Mouse (Mus musculus): ENCODE measurements around the gene Actr6. TPM values are rescaled to one million over a fixed set of nuclear protein-coding genes. Genes with fewer than 3 reads are reported as not detected.
"Not testable (repeated sequence)": the region's sequence is repeated elsewhere in the genome, so short reads cannot be mapped to it uniquely, and the experiment has no call there.

Actr6 gene
- polyA plus RNA-seq, 1 experiment from 2014 or later: 45.0 TPM

GRCm38 (mm10) chr10:89730386-89730785 is 1.7 kb downstream of the Actr6 start:
- Histone ChIP-seq H3K9me3 (no peaks in the 10 kb centered on the region), H3K27ac (no peak overlapping the region), H3K27me3 (no peaks in the 10 kb centered on the region), H3K36me3 (replicated peaks) (peaks cover 11% of the 10 kb centered on the region), H3K9ac (no peak overlapping the region), H3K4me3 (replicated peaks) (no peak overlapping the region), H3K4me1 (peaks cover 16% of the 10 kb centered on the region), H3K4me2 (no peak overlapping the region)
- ATAC-seq (ENCODE audit: low FRiP score): no peak
- WGBS: 83% methylated on average over 6 of the region's 6 CpGs

- H3K36me3 ChIP-seq (replicated peaks): peaks cover 41% of the 10 kb centered on the region
- H3K27ac ChIP-seq: no peak overlapping the region
- H3K9ac ChIP-seq: no peak overlapping the region
- 91% methylated on average over 14 of the region's 14 CpGs for WGBS
- no peaks in the 10 kb centered on the region for H3K9me3 ChIP-seq
- H3K4me1 ChIP-seq: no peaks in the 10 kb centered on the region
- no peaks in the 10 kb centered on the region for H3K27me3 ChIP-seq
- ATAC-seq (ENCODE audit: low FRiP score): no peak
- H3K4me3 ChIP-seq (replicated peaks): no peak overlapping the region
- H3K4me2 ChIP-seq: no peak overlapping the region
Observed at GRCm38 (mm10) chr10:89722247-89723195, 9.6 kb downstream of the Actr6 start.

- 97% methylated on average over 3 of the region's 3 CpGs for WGBS
- peaks cover 37% of the 10 kb centered on the region for H3K36me3 ChIP-seq (replicated peaks)
Observed at GRCm38 (mm10) chr10:89720796-89721195, 11.3 kb downstream of the Actr6 start.

GRCm38 (mm10) chr10:89720252-89720651 is 11.8 kb downstream of the Actr6 start:
- ATAC-seq (ENCODE audit: low FRiP score): no peak
- Histone ChIP-seq H3K4me1 (no peaks in the 10 kb centered on the region), H3K4me3 (replicated peaks) (no peak overlapping the region), H3K27ac (no peak overlapping the region), H3K9ac (no peak overlapping the region), H3K4me2 (no peak overlapping the region), H3K36me3 (replicated peaks) (peaks cover 40% of the 10 kb centered on the region), H3K9me3 (no peaks in the 10 kb centered on the region), H3K27me3 (no peaks in the 10 kb centered on the region)

More at GRCm38 (mm10) chr10:89720796-89721195, 11.3 kb downstream of the Actr6 start:
- Histone ChIP-seq H3K4me1 (no peaks in the 10 kb centered on the region), H3K9ac (no peak overlapping the region), H3K27ac (no peak overlapping the region), H3K4me2 (no peak overlapping the region), H3K4me3 (replicated peaks) (no peak overlapping the region), H3K27me3 (no peaks in the 10 kb centered on the region), H3K9me3 (no peaks in the 10 kb centered on the region)
- no peak for ATAC-seq (ENCODE audit: low FRiP score)

- no peaks in the 10 kb centered on the region for H3K27me3 ChIP-seq
- H3K4me1 ChIP-seq: no peaks in the 10 kb centered on the region
- no peaks in the 10 kb centered on the region for H3K9me3 ChIP-seq
- no peak overlapping the region for H3K4me2 ChIP-seq
- ATAC-seq (ENCODE audit: low FRiP score): no peak
- no peak overlapping the region for H3K9ac ChIP-seq
- peaks cover 35% of the 10 kb centered on the region for H3K36me3 ChIP-seq (replicated peaks)
- WGBS: 93% methylated on average over 10 of the region's 10 CpGs
- no peak overlapping the region for H3K4me3 ChIP-seq (replicated peaks)
- H3K27ac ChIP-seq: no peak overlapping the region
Observed at GRCm38 (mm10) chr10:89714910-89715309, 17.2 kb downstream of the Actr6 start.

- H3K27me3 ChIP-seq: no peaks in the 10 kb centered on the region
- no peak overlapping the region for H3K9ac ChIP-seq
- H3K9me3 ChIP-seq: no peaks in the 10 kb centered on the region
- WGBS: 34% methylated on average over 10 of the region's 10 CpGs
- no peaks in the 10 kb centered on the region for H3K4me1 ChIP-seq
- H3K4me3 ChIP-seq (replicated peaks): no peak overlapping the region
- no peak for ATAC-seq (ENCODE audit: low FRiP score)
- H3K36me3 ChIP-seq (replicated peaks): peaks cover 16% of the 10 kb centered on the region
- H3K27ac ChIP-seq: no peak overlapping the region
- H3K4me2 ChIP-seq: no peak overlapping the region
Observed at GRCm38 (mm10) chr10:89708720-89709119, 23.4 kb downstream of the Actr6 start.

- Histone ChIP-seq H3K9ac (no peak overlapping the region), H3K9me3 (no peaks in the 10 kb centered on the region), H3K27me3 (no peaks in the 10 kb centered on the region), H3K27ac (no peak overlapping the region), H3K36me3 (replicated peaks) (peaks cover 9% of the 10 kb centered on the region), H3K4me1 (no peaks in the 10 kb centered on the region), H3K4me3 (replicated peaks) (no peak overlapping the region), H3K4me2 (no peak overlapping the region)
- ATAC-seq (ENCODE audit: low FRiP score): no peak
- WGBS: 88% methylated on average over 3 of the region's 3 CpGs
Observed at GRCm38 (mm10) chr10:89707397-89707796, 24.7 kb downstream of the Actr6 start.

GRCm38 (mm10) chr10:89703042-89703441 is 29.1 kb downstream of the Actr6 start:
- no peaks in the 10 kb centered on the region for H3K27me3 ChIP-seq
- H3K9me3 ChIP-seq: no peaks in the 10 kb centered on the region
- no peaks in the 10 kb centered on the region for H3K4me1 ChIP-seq
- no peak overlapping the region for H3K27ac ChIP-seq
- H3K4me3 ChIP-seq (replicated peaks): no peak overlapping the region
- H3K9ac ChIP-seq: no peak overlapping the region
- ATAC-seq (ENCODE audit: low FRiP score): no peak
- 60% methylated on average over 5 of the region's 5 CpGs for WGBS
- H3K4me2 ChIP-seq: no peak overlapping the region
- no peaks in the 10 kb centered on the region for H3K36me3 ChIP-seq (replicated peaks)

- Histone ChIP-seq H3K27me3 (no peaks in the 10 kb centered on the region), H3K27ac (no peak overlapping the region), H3K9me3 (no peaks in the 10 kb centered on the region), H3K4me2 (no peak overlapping the region), H3K4me3 (replicated peaks) (no peak overlapping the region), H3K4me1 (no peaks in the 10 kb centered on the region), H3K9ac (no peak overlapping the region), H3K36me3 (replicated peaks) (no peaks in the 10 kb centered on the region)
- no peak for ATAC-seq (ENCODE audit: low FRiP score)
- WGBS: 92% methylated on average over 3 of the region's 3 CpGs
Observed at GRCm38 (mm10) chr10:89697956-89698355, 34.1 kb downstream of the Actr6 start.

GRCm38 (mm10) chr10:89696270-89696669 is 35.8 kb downstream of the Actr6 start:
- WGBS: 69% methylated on average over 2 of the region's 2 CpGs

GRCm38 (mm10) chr10:89695194-89695911 is 36.7 kb downstream of the Actr6 start:
- no peak overlapping the region for H3K27ac ChIP-seq
- H3K9me3 ChIP-seq: no peaks in the 10 kb centered on the region
- H3K4me1 ChIP-seq: no peaks in the 10 kb centered on the region
- H3K27me3 ChIP-seq: no peaks in the 10 kb centered on the region
- no peak for ATAC-seq (ENCODE audit: low FRiP score)
- H3K4me2 ChIP-seq: no peak overlapping the region
- no peaks in the 10 kb centered on the region for H3K36me3 ChIP-seq (replicated peaks)
- 86% methylated on average over 20 of the region's 20 CpGs for WGBS
- no peak overlapping the region for H3K9ac ChIP-seq
- no peak overlapping the region for H3K4me3 ChIP-seq (replicated peaks)

More at GRCm38 (mm10) chr10:89696270-89696669, 35.8 kb downstream of the Actr6 start:
- not testable (repeated sequence) for H3K9me3 ChIP-seq; ATAC-seq (ENCODE audit: low FRiP score); H3K27me3 ChIP-seq; H3K36me3 ChIP-seq (replicated peaks); H3K9ac ChIP-seq; H3K27ac ChIP-seq; H3K4me1 ChIP-seq; H3K4me2 ChIP-seq; H3K4me3 ChIP-seq (replicated peaks)

- Histone ChIP-seq H3K9ac (no peak overlapping the region), H3K4me1 (peaks cover 9% of the 10 kb centered on the region), H3K4me2 (no peak overlapping the region), H3K9me3 (no peaks in the 10 kb centered on the region), H3K4me3 (replicated peaks) (no peak overlapping the region), H3K36me3 (replicated peaks) (no peaks in the 10 kb centered on the region), H3K27me3 (peaks cover 4% of the 10 kb centered on the region; the same call in 1 of the 2 replicates), H3K27ac (no peak overlapping the region)
- 60% methylated on average over 8 of the region's 8 CpGs for WGBS
- no peak for ATAC-seq (ENCODE audit: low FRiP score)
Observed at GRCm38 (mm10) chr10:89690021-89690420, 42.1 kb downstream of the Actr6 start.
